In genomic region chr12:36157638-36158308, GRCm38 (mm10) we compare ENCODE assay signal across 8 mouse cellular contexts. TPM values are rescaled to one million over a fixed set of nuclear protein-coding genes. Genes with fewer than 3 reads are reported as not detected.
DNase-seq lines count a peak whose midpoint lies in the region; ATAC-seq and TF ChIP-seq lines count a peak whose summit lies in the region.

Bzw2 (minus strand) TSS chr12:36158080.

- no peak for TF ChIP-seq CTCF in CH12.LX (conservative IDR thresholded peaks at IDR 0.05 in 1 of 2, IDR thresholded peaks at IDR 0.05 in 1 of 2; ENCODE audit: low read depth in 2 of 2, low read length in 2 of 2)

- no peaks in the 10 kb centered on the region for H3K9me3 ChIP-seq in CH12.LX (replicated peaks; ENCODE audit: low read length)
- no peaks in the 10 kb centered on the region for H3K9me3 ChIP-seq in forebrain, embryonic 10.5 days
- H3K9me3 ChIP-seq in heart, embryonic 14.5 days (ENCODE audit: control insufficient read depth, low read length): no peaks in the 10 kb centered on the region
- H3K9me3 ChIP-seq in liver, embryonic 13.5 days (replicated peaks): no peaks in the 10 kb centered on the region
- H3K9me3 ChIP-seq in stomach, embryonic 15.5 days: no peaks in the 10 kb centered on the region

- peak within 1 kb of the TSS; percentile 76 for H3K27ac ChIP-seq in CH12.LX (ENCODE audit: insufficient read depth, low read depth)
- peak within 1 kb of the TSS; percentile 95 for H3K27ac ChIP-seq in forebrain, embryonic 10.5 days
- peak within 1 kb of the TSS; percentile 93 to 95 for H3K27ac ChIP-seq in heart, embryonic 14.5 days (replicated peaks in 1 of 2; ENCODE audit: control insufficient read depth in 1 of 2, insufficient read depth in 1 of 2, low read depth in 2 of 2, low read length in 2 of 2)
- H3K27ac ChIP-seq in liver, embryonic 13.5 days: peak within 1 kb of the TSS; percentile 84
- peak within 1 kb of the TSS; percentile 94 for H3K27ac ChIP-seq in stomach, embryonic 15.5 days

- no peaks in the 10 kb centered on the region for H3K27me3 ChIP-seq in CH12.LX (replicated peaks)
- no peaks in the 10 kb centered on the region for H3K27me3 ChIP-seq in forebrain, embryonic 10.5 days (ENCODE audit: poor library complexity, severe bottlenecking)
- no peaks in the 10 kb centered on the region for H3K27me3 ChIP-seq in heart, embryonic 14.5 days (ENCODE audit: control insufficient read depth, insufficient read depth, low read length)
- H3K27me3 ChIP-seq in liver, embryonic 13.5 days: no peaks in the 10 kb centered on the region
- no peaks in the 10 kb centered on the region for H3K27me3 ChIP-seq in stomach, embryonic 15.5 days (replicated peaks)

- DNase-seq in CH12.LX (ENCODE audit: extremely low read depth): peak; percentile 74
- peak; percentile 54 for DNase-seq in c-Kit-positive CD71-negative TER-119-negative erythroid progenitor cells, embryonic 14.5 days (ENCODE audit: low read depth)
- DNase-seq in forebrain, embryonic 10.5 days (ENCODE audit: extremely low spot score, low spot score): peak; percentile 65
- DNase-seq in kidney, postnatal 14 days: peak; percentile 84
- peak; percentile 63 for DNase-seq in liver, embryonic 13.5 days
- peak; percentile 63 to 67 for DNase-seq in natural killer cell, adult 2 months (ENCODE audit: low spot score in 2 of 2)

- no peak for TF ChIP-seq EP300 in CH12.LX (IDR thresholded peaks at IDR 0.05; ENCODE audit: low read length)

- H3K4me3 ChIP-seq in CH12.LX (replicated peaks in 1 of 3; ENCODE audit: low read depth in 2 of 3, low read length in 2 of 3, poor library complexity in 1 of 3): peak within 1 kb of the TSS; percentile 58 to 96 (median 72)
- peak within 1 kb of the TSS; percentile 90 for H3K4me3 ChIP-seq in forebrain, embryonic 10.5 days
- H3K4me3 ChIP-seq in heart, embryonic 14.5 days (ENCODE audit: control insufficient read depth in 1 of 2, insufficient read depth in 1 of 2, low read depth in 1 of 2, low read length in 2 of 2): peak within 1 kb of the TSS; percentile 82 to 86
- H3K4me3 ChIP-seq in liver, embryonic 13.5 days (replicated peaks): peak within 1 kb of the TSS; percentile 72
- peak within 1 kb of the TSS; percentile 97 for H3K4me3 ChIP-seq in stomach, embryonic 15.5 days (replicated peaks)

- dilution Hi-C loops in CH12.LX (cut with MboI; ENCODE audit: extremely low pct_ligation_motif_present, extremely low pct_unique_long_range_greater_than_20kb, low sequenced_read_pairs): no loop called here

- WGBS in forebrain, embryonic 10.5 days: 5% methylated on average over 26 of the region's 26 CpGs
- 3% methylated on average over 26 of the region's 26 CpGs for WGBS in heart, embryonic 14.5 days
- WGBS in liver, embryonic 13.5 days (ENCODE audit: insufficient replicate concordance): 2% methylated on average over 26 of the region's 26 CpGs
- 2% methylated on average over 26 of the region's 26 CpGs for WGBS in stomach, embryonic 15.5 days

- TF ChIP-seq POLR2A in CH12.LX (IDR thresholded peaks at IDR 0.05; ENCODE audit: low read depth, low read length): 0 out of 2 replicates have a peak, but pooled peaks have one; percentile 43

- in situ Hi-C loops in CH12.LX (cut with MboI; ENCODE audit: low pct_ligation_motif_present, low pct_unique_long_range_greater_than_20kb, low sequenced_read_pairs): no loop called here

- TF ChIP-seq RAD21 in CH12.LX (IDR thresholded peaks at IDR 0.05; ENCODE audit: low read depth, low read length): no peak

- H3K36me3 ChIP-seq in CH12.LX (replicated peaks in 1 of 2; ENCODE audit: control insufficient read depth in 1 of 2, insufficient read depth in 1 of 2, low read length in 1 of 2): peaks cover 0 to 21% of the 10 kb centered on the region in 2 experiments
- peaks cover 13% of the 10 kb centered on the region for H3K36me3 ChIP-seq in forebrain, embryonic 10.5 days (replicated peaks)
- 0 out of 2 replicates have a peak, but pooled peaks cover 2% of the 10 kb centered on the region for H3K36me3 ChIP-seq in heart, embryonic 14.5 days (ENCODE audit: control insufficient read depth, insufficient read depth, low read length)
- H3K36me3 ChIP-seq in liver, embryonic 13.5 days: no peaks in the 10 kb centered on the region
- no peaks in the 10 kb centered on the region; the same call in 1 of the 2 replicates for H3K36me3 ChIP-seq in stomach, embryonic 15.5 days

- no peak for ATAC-seq in heart, embryonic 14.5 days (ENCODE audit: insufficient number of reproducible peaks, insufficient read depth, low FRiP score, low read depth)
- peak; percentile 26 for ATAC-seq in liver, embryonic 13.5 days (ENCODE audit: low read depth)
- ATAC-seq in stomach, embryonic 15.5 days (ENCODE audit: insufficient read depth, low FRiP score, low read depth): peak; percentile 45; the same call in 1 of the 2 replicates

- peak within 1 kb of the TSS; percentile 81 for H3K9ac ChIP-seq in CH12.LX (ENCODE audit: insufficient read depth, low read depth)
- H3K9ac ChIP-seq in heart, embryonic 14.5 days (ENCODE audit: low read length): peak within 1 kb of the TSS; percentile 89
- H3K9ac ChIP-seq in liver, embryonic 13.5 days: peak within 1 kb of the TSS; percentile 78
- H3K9ac ChIP-seq in stomach, embryonic 15.5 days: peak within 1 kb of the TSS; percentile 54

- H3K4me1 ChIP-seq in CH12.LX (ENCODE audit: control insufficient read depth in 1 of 2, insufficient read depth in 2 of 2): peaks cover 12 to 22% of the 10 kb centered on the region in 2 experiments
- H3K4me1 ChIP-seq in forebrain, embryonic 10.5 days: peaks cover 30% of the 10 kb centered on the region
- H3K4me1 ChIP-seq in heart, embryonic 14.5 days (ENCODE audit: control insufficient read depth in 2 of 2, insufficient read depth in 2 of 2, low read length in 2 of 2): peaks cover 9 to 30% of the 10 kb centered on the region in 2 experiments
- H3K4me1 ChIP-seq in liver, embryonic 13.5 days (replicated peaks): peaks cover 43% of the 10 kb centered on the region
- H3K4me1 ChIP-seq in stomach, embryonic 15.5 days: 0 out of 2 replicates have a peak, but pooled peaks cover 5% of the 10 kb centered on the region

- H3K79me2 ChIP-seq in CH12.LX (replicated peaks; ENCODE audit: control insufficient read depth, extremely low read depth, insufficient read depth, poor library complexity, severe bottlenecking): peaks cover 32% of the 10 kb centered on the region

- peak within 1 kb of the TSS; percentile 93 for H3K4me2 ChIP-seq in CH12.LX (ENCODE audit: insufficient read depth, low read depth, poor library complexity, severe bottlenecking)
- peak within 1 kb of the TSS; percentile 79 for H3K4me2 ChIP-seq in heart, embryonic 14.5 days (ENCODE audit: low read length)
- H3K4me2 ChIP-seq in liver, embryonic 13.5 days: peak within 1 kb of the TSS; percentile 88
- peak within 1 kb of the TSS; percentile 80 for H3K4me2 ChIP-seq in stomach, embryonic 15.5 days

TF ChIP-seq in CH12.LX, 34 proteins besides CTCF, POLR2A, EP300 and RAD21 (continues in another document):
- no peak for TF ChIP-seq USF1 (IDR thresholded peaks at IDR 0.05; ENCODE audit: low read depth, low read length)
- no peak for TF ChIP-seq POLR2AphosphoS2 (IDR thresholded peaks at IDR 0.05; ENCODE audit: low read depth, low read length)
- peak; percentile 87 for TF ChIP-seq MYC (IDR thresholded peaks at IDR 0.05; ENCODE audit: low read depth, low read length)
- TF ChIP-seq ETS1 (conservative IDR thresholded peaks at IDR 0.05; ENCODE audit: low read depth, low read length): 0 out of 2 replicates have a peak, but pooled peaks have one; percentile 2
- TF ChIP-seq USF2 (conservative IDR thresholded peaks at IDR 0.05; ENCODE audit: low read depth, low read length): no peak
- no peak; the same call in 1 of the 2 replicates for TF ChIP-seq ELF1 (IDR thresholded peaks at IDR 0.05; ENCODE audit: low read depth, low read length)
- peak; percentile 85 for TF ChIP-seq MAX (IDR thresholded peaks at IDR 0.05; ENCODE audit: low read length)
- no peak for TF ChIP-seq MAFK (IDR thresholded peaks at IDR 0.05; ENCODE audit: insufficient replicate concordance, low read length)
- TF ChIP-seq TBP (conservative IDR thresholded peaks at IDR 0.05; ENCODE audit: low read depth, low read length): peak; percentile 81
- TF ChIP-seq IRF4 (IDR thresholded peaks at IDR 0.05; ENCODE audit: low read depth, low read length): no peak
- TF ChIP-seq RCOR1 (conservative IDR thresholded peaks at IDR 0.05; ENCODE audit: low read depth, low read length): no peak
- TF ChIP-seq GABPA (IDR thresholded peaks at IDR 0.05; ENCODE audit: insufficient replicate concordance, low read depth, low read length): no peak
- TF ChIP-seq MEF2A (IDR thresholded peaks at IDR 0.05; ENCODE audit: borderline replicate concordance, low read depth, low read length): no peak
- TF ChIP-seq UBTF (IDR thresholded peaks at IDR 0.05; ENCODE audit: low read depth, low read length): no peak
- no peak for TF ChIP-seq CHD2 (IDR thresholded peaks at IDR 0.05; ENCODE audit: low read length)
- 0 out of 2 replicates have a peak, but pooled peaks have one; percentile 17 for TF ChIP-seq NRF1 (IDR thresholded peaks at IDR 0.05; ENCODE audit: low read depth, low read length)
- no peak for TF ChIP-seq ZMIZ1 (IDR thresholded peaks at IDR 0.05; ENCODE audit: low read depth, low read length)
- TF ChIP-seq BHLHE40 (IDR thresholded peaks at IDR 0.05; ENCODE audit: low read depth, low read length): peak; percentile 35; the same call in 1 of the 2 replicates
- no peak; the same call in 1 of the 2 replicates for TF ChIP-seq TCF12 (IDR thresholded peaks at IDR 0.05; ENCODE audit: low read depth, low read length)
- no peak for TF ChIP-seq ZKSCAN1 (IDR thresholded peaks at IDR 0.05; ENCODE audit: borderline replicate concordance, low read depth, low read length)
- TF ChIP-seq ZC3H11A (IDR thresholded peaks at IDR 0.05; ENCODE audit: low read depth, low read length): no peak
- TF ChIP-seq MXI1 (IDR thresholded peaks at IDR 0.05; ENCODE audit: low read depth, low read length): peak; percentile 92
- TF ChIP-seq PAX5 (IDR thresholded peaks at IDR 0.05; ENCODE audit: low read length): no peak
- no peak for TF ChIP-seq ZNF384 (IDR thresholded peaks at IDR 0.05; ENCODE audit: low read depth, low read length)
- TF ChIP-seq SIN3A (IDR thresholded peaks at IDR 0.05; ENCODE audit: low read length): peak; percentile 43; the same call in 1 of the 2 replicates
- no peak; the same call in none of the 2 replicates for TF ChIP-seq HCFC1 (IDR thresholded peaks at IDR 0.05; ENCODE audit: low read depth, low read length)

RNA-seq across cellular contexts. Expression of gene Bzw2, which starts in this region (rescaled TPM):
- total RNA-seq in CH12.LX (2012; rRNA removed): 161 and 192 TPM in 2 replicates
- total RNA-seq in CH12.LX (2014; rRNA removed): 412 and 424 TPM in 2 replicates
- polyA plus RNA-seq in CH12.LX (2012; ENCODE audit: insufficient read length, low read depth): 254 and 275 TPM in 2 replicates
- polyA plus RNA-seq in forebrain, embryonic 10.5 days (2016; fragmentation: Nextera tagmentation; extraction: Ambion mirVana): 269 and 276 TPM in 2 replicates
- polyA plus RNA-seq in heart, embryonic 14.5 days (2014; fragmentation: Nextera tagmentation; extraction: Ambion mirVana): 225 and 227 TPM in 2 replicates
- 76.7 and 93.1 TPM in 2 replicates for polyA plus RNA-seq in liver, embryonic 13.5 days (2015; fragmentation: Nextera tagmentation; extraction: Ambion mirVana)
- polyA plus RNA-seq in stomach, embryonic 15.5 days (2015; fragmentation: Nextera tagmentation; extraction: Ambion mirVana): 179 and 201 TPM in 2 replicates
